Mouse (Mus musculus) adrenal gland, postnatal 10 days (tissue): Measurements from ENCODE around the gene Plk5. TPM values are rescaled to one million over a fixed set of nuclear protein-coding genes. Genes with fewer than 3 reads are reported as not detected.
A peak's percentile ranks its signal among the peaks of the same experiment; 100 is the strongest.
"Not testable (repeated sequence)": the region's sequence is repeated elsewhere in the genome, so short reads cannot be mapped to it uniquely, and the experiment has no call there.

Source experiments
- DNase-seq: peaks from one replicate; pipeline ENCODE4 v3.0.0; 2021; ENCODE audit warnings: mixed read lengths
- total RNA-seq, 2 experiments: library from RNA; stranded (reverse); gene quantifications; 2 replicates each; pipeline ENCODE4 v1.2.3; 2021

Plk5 gene
- total RNA-seq, 2 experiments from 2014 or later: 0.12 TPM; not detected in 1

GRCm38 (mm10) chr10:80331636-80332524 is 24.4 kb upstream of the Plk5 start:
- no peak for DNase-seq

- DNase-seq: no peak
Observed at GRCm38 (mm10) chr10:80332525-80332989, 23.7 kb upstream of the Plk5 start.

DNA sequence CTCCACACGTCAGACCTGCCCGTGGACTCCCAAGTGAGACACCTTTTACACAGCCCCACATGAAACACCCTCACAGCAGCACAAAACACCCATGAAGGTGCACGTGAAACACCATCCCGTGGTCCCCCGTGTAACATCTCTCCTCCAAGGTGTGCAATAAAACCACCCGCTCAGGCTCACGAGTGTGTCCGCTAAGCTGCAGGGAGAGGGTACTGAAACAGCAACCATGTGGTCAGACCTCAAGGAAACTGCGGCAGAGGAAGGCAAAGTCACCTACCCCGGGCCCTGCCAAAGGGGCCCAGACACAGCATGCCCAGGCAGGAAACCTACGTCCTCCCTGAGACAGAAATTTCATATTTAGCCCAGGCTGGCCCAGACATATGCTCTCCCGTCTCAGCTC is 20.0 kb upstream of the Plk5 start:
- no peak for DNase-seq

DNA sequence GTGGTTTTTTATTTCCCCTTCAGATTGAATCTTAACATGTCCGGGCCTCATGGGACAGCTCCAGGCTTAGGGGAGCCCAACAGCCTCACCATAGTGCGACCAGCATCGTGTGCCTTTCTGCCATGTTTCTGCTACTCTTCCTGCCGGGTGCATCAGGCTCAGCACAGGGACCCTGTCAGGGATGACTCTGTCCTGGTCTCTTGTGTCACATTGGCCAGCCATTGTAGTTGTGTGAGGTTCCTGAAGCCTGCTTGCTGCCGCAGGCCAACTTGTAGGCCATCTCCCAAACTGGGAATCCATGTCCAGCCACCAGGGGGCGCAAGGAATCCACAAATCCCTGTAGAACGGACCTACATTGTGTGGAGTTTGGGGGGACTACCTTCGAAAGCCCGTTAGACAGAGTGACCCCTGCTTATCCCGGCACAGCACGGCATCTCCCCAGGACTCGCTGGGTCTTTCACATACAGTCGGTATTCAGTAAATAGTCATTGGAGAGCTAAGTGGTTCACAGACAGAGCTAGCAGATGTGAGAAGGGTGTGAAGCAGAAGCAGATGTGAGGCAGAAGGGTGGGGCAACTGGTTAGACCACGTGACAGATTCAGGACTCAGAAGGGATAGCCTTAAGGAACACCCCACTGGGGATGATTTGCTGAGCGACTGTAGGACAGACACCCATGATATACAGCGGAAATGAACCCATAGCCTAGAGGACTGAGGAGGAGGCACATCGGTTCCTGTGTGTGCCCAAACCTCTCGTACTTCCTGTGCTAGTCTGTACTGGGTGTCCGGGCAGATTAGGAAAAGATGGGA is 16.1 kb upstream of the Plk5 start:
- peak; percentile 90 for DNase-seq

DNA sequence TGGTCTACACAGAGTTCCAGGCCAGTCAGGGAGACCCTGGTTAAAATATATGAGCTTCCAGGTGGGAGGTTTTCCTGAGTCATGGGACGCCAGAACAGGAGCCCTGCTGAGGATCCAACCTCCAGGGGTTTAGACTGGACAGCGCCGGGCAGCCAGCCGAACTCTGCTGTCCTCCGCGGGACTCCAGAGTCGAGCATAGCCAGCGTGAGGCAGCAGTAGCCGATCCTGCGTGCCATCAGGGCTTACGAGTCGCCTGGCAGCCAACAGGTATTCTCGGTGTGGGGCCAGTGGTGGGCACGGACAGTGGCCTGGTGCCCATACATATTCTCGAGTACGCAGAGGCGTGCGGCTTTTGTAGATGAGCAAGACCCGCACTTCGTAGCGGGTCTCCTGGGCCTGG is 15.2 kb upstream of the Plk5 start:
- no peak for DNase-seq

GRCm38 (mm10) chr10:80341491-80342304 is 14.6 kb upstream of the Plk5 start:
- DNase-seq: no peak

DNA sequence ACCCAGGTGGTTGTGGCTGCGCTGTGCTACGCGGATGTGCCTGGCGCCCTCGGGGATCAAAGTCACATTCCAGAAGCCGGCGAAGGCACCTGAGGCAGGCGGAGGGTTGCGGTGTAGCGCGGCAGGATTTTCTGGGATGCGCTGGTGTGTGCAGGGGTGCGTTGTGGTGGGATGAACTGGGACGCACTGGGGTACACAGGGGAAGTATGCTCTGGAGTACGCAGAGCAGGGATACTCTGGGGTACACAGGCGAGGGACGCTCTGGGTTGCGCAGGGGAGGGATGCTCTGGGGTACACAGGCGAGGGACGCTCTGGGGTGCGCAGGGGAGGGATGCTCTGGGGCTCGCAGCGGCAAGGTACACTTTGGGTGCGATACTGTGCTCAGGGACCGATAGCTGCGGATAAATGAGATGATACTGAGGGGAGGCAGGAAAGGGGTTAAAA is 13.9 kb upstream of the Plk5 start:
- DNase-seq: no peak

DNA sequence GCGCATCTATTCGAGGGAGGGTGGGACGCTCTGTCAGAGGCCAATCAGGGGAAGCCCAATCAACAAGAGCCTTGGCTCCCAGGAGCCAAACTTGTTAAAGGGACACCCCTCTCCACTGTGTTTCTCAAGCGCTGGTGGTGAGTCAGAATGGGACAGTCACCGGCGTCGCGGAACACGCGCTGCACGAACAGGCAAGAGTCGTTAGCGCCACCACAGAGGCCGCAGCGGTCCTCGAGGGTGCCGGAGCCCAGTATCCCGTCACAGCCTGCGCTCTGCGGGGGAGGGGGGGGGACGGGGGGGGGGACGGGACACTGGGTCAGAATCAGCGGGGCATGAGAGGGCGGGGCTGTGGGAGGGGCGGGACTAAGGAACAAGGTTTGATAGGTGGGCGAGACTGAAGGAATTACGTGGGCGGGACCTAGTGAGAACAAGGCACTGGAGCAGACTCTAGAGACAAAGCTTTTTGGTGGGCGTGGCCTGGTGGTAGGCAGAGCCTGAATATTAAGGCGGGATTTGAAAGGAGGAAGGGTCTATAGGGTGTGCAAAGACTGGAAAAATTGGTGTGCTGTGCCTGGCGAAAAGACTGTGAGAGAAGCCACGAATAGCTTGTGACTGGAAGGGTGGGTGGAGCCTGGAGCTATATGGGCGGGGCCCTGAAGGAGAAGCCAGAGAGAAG is 13.4 kb upstream of the Plk5 start:
- DNase-seq: peak; percentile 59

DNA sequence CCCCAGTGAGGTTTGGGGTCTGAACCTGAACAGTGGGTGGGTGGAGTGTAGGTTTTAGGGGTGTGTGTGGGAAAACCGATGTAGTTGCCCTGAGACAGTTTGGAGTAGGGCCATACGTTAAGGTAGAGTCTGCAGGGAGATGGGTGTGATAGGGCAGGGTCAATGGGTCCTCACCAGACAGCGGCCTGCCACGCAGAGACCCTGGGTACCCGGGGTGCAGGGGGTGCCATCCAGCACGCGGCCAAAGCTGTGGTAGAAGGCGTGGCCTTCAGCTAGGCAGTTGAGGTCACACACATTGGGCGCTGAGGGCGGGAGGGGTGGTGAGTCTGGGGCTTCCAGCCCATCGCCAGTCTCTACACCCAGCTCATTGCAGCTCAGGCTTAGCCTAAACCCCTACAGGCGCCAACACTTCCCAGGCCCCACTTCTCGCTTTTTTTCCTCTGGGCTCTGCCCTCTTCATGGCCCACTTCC is 12.8 kb upstream of the Plk5 start:
- DNase-seq: no peak

DNA sequence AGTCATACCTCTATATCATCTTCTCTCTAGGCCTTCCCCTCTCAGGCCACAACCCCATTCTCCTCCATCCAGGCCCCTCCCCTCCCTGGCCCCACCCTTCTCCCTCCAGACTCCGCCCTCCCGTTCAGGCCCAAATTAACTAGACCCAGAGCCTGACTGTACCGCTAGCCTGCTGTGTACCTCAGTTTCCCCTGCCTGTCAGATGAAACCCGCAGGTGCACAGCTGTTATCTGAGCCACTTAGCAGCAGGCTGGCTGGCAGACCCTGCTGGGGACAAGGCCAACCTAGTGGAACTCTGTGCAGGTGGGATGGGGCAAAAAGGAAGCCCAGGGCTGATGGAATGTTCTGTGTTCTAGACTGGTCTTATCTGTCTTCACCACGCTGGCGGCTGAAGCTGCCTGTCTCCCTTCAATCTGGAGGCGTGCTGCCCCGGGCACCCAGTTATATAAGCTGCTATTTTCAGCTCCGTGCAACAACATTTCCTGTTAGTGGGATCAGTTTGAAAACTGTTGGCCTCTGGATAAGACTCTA is 12.1 kb upstream of the Plk5 start:
- DNase-seq: no peak

DNA sequence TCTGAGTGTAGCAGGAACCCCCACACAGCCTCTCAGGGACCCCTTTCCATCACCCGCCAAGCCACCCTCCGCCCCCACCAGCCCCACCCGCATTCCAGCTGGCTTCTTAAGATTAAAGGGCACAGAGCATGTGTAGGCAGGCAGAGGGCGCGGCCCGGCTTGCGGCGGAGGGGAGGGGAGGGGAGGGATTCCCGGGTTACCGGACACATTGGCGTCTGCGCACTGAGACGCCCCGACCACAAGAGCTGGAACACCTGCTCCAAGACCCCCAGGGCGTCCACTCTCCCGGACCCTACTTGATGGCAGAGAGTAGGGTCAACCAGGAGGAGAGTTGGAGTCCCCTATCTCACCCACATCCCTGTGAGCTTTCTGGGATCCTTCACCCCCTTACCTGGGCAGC is 11.1 kb upstream of the Plk5 start:
- DNase-seq: no peak

GRCm38 (mm10) chr10:80345929-80346328 is 10.3 kb upstream of the Plk5 start:
- not testable (repeated sequence) for DNase-seq

DNA sequence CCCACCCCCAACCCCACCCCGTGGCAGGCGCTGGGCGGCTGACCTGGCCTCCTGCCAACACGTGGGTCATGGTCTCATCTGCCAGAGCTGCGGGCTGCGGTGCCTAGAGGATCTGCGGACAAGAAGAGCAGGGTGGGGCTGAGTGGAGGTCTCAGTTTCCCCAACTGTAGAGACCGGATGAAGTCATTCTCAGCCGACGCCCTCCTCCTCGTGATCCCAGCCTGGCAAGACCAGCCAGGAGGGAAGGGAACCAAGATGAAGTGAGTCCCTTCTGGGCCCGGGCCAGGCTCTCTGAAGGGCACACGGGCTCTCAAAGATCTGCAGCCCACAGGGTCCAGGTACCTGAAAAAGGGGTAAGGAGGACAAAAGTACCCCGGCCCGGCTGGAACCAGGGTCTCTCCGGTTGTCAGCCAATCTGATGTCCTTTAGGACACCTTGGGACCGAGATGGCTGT is 8.7 kb upstream of the Plk5 start:
- DNase-seq: peak; percentile 23

- peak; percentile 72 for DNase-seq
Observed at GRCm38 (mm10) chr10:80348244-80348781, 7.9 kb upstream of the Plk5 start, which contains the start of gene Adamtsl5. Gene Adamtsl5 (minus strand): TSS chr10:80348412.

DNA sequence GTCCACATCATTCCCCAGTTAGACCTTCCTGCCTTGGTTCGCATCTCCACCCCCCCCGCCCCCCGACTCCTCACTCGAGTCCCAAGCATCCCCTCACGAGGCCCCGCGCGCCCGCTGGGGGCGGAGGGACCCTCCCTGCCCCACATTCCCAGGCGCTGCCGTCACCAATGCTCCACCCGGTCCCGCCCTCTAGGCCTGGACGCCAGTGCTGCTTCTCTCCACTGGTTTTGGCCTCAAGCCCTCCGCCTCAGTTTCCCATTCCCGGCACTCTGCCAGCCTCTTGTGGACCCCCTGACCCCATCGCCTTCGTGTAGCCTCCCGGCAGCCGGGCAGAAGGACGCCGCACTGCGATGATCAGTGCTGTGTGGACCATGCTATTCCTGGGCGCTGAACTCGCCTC is 7.3 kb upstream of the Plk5 start:
- DNase-seq: peak; percentile 37

- peak; percentile 94 for DNase-seq
Observed at GRCm38 (mm10) chr10:80350292-80350691, 6.0 kb upstream of the Plk5 start.

DNA sequence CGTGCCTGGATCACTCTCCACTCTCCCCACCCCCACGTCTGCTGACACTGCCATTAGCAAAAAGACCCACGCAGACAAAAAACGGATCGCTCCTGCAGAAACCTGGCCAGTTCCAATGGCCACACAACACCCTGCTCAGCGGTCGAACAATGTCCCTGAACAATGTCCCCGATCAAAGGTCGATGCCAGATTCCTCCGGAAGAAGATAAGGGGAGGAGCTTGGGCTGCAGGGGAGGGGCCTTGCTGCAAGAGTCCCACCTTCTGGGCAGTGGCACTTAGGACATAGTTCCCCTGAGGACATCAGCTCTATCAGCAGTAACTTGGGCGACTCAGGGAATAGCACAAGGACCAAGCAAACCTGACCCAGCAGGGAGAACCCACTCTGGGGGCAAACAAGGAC is 4.4 kb upstream of the Plk5 start:
- DNase-seq: no peak

- no peak for DNase-seq
Observed at GRCm38 (mm10) chr10:80352727-80353126, 3.5 kb upstream of the Plk5 start.

DNA sequence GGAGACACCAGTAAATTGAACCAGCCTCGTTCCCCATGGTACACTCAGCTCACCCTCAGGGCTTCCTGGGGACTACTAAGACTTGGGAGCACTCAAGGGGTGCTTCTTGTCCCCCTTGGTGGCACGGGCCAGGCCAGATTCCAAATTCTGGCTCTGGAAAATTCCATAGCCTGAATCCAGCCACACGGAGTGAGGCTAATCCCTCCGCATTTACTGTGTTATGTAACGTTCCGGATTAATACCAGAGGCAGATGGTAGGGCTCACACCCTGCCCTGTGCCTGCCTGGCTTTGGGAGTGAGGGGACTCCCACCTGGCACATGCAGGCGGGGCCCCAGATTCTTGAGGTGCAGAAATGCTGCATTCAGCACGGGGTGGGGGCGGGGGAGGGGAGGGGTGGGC is 828 bp upstream of the Plk5 start:
- DNase-seq: no peak

- no peak for DNase-seq
Observed at GRCm38 (mm10) chr10:80356737-80357136, 478 bp downstream of the Plk5 start.

DNA sequence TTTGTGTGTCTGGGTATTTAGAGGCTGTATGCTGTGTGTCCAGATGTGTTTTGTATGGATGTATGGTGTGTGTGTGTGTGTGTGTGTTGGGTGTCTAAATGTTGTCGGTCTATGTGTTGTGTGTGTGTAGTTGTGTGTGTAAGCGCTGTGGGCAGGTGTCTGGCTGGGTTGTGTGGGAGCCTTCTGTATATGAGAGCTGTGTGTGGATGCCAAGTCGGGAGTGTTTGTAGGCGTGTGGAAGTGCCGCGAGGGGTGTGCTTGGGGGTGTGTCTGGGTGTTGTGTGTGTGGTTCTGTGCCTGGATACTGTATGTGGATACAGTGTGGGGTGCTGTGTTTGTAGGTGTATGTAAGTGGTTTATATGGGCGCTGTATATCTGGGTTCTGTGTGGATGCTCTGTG is 1.1 kb downstream of the Plk5 start:
- DNase-seq: no peak
